Mouse (Mus musculus): ENCODE data around the gene Upp2.

DNA sequence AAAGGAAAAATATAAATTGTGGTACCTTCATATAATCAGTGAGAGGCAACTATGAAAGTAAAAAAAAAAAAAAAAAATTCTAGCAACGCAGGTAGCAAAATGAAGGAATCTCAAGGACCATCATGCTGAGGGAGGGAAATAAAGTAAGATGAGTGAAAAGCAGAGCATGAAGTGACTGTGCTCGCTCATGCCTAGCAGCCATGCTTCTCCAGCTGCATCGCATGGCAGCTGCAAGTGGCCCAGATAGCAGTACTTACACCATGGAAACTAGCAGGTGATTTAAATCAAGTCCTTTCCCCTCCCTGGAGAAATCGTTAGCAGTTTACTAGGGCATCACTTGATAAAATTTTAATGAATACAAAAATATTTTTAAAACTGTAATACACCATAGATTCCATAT lies 34.3 kb downstream of the Upp2 start:
- TF ChIP-seq CTCF (IDR thresholded peaks at IDR 0.05; ENCODE audit: insufficient read depth, low read length) = no peak
- TF ChIP-seq POLR2A (IDR thresholded peaks at IDR 0.05; ENCODE audit: borderline replicate concordance, extremely low read depth, low read depth, low read length) = no peak
